Mouse (Mus musculus) liver, adult 2 months (tissue): ENCODE measurements around the gene Gstm3.

Experiments
- CTCF ChIP-seq: fragments of 200-500 bp; IDR thresholded peaks from 2 replicates; pipeline ENCODE4 v1.5.1; 2011; ENCODE audit warnings: low read depth, low read length, control low read depth
- POLR2A ChIP-seq: fragments of 200-500 bp; IDR thresholded peaks from 2 replicates; pipeline ENCODE4 v1.6.1; 2011; ENCODE audit warnings: low read length, control low read depth; ENCODE audit not compliant: insufficient read depth; ENCODE audit errors: extremely low read depth

DNA sequence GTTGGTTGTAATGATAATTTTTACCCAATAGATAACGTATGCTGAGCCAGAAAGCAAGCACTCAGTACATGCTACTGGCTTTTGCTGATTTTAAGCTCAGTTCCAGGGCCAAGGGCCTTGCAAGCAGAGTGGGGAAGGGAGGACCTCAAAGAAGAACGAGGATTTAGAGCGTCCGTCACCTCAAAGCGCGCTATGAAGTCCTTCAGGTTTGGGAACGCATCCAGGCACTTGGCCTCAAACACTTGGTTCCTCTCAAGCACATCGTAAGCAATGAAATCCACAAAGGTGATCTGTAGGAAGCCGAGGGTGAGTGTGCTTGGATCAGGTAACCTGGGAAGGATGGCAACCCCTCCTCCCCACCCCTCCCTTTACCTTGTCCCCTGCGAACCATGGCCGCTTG lies 40.4 kb downstream of the Gstm3 start:
- TF ChIP-seq POLR2A (no peak), CTCF (no peak)
